Comparison of ENCODE assay signal across 25 mouse cellular contexts in genomic region chrX:104196561-104196960, GRCm38 (mm10). TPM values are rescaled to one million over a fixed set of nuclear protein-coding genes. Genes with fewer than 3 reads are reported as not detected.
DNase-seq lines count a peak whose midpoint lies in the region; ATAC-seq and TF ChIP-seq lines count a peak whose summit lies in the region.
"Had no signal": no experiment of that assay in that cellular context is flagged by ENCODE, and none has a peak within 500 bp of the region (broad histone marks: within the 10 kb centered on the region; RNA-seq: fewer than 3 reads in every experiment).

No protein-coding gene starts in this region.

- no peak for TF ChIP-seq EP300 in stomach, postnatal 0 days (optimal IDR thresholded peaks at IDR 0.05)
- no peak for TF ChIP-seq EP300 in liver, postnatal 0 days (IDR thresholded peaks at IDR 0.05; ENCODE audit: low read depth)

- no peaks in the 10 kb centered on the region for H3K27me3 ChIP-seq in stomach, postnatal 0 days (ENCODE audit: control insufficient read depth, insufficient read depth, low read length)
- H3K27me3 ChIP-seq in liver, postnatal 0 days (ENCODE audit: insufficient read depth, low read length) = peaks cover 38% of the 10 kb centered on the region

- no peaks in the 10 kb centered on the region for H3K4me1 ChIP-seq in stomach, postnatal 0 days (replicated peaks; ENCODE audit: control insufficient read depth, insufficient read depth)
- H3K4me1 ChIP-seq in liver, postnatal 0 days (ENCODE audit: insufficient read depth) = no peaks in the 10 kb centered on the region
- H3K4me1 ChIP-seq: embryonic facial prominence, embryonic 13.5 days; embryonic facial prominence, embryonic 15.5 days; forebrain, embryonic 12.5 days had no signal

- DNase-seq in ES-CJ7 (ENCODE audit: low read depth, low spot score) (peak; percentile 82), R1 (ENCODE audit: low read depth, low spot score) (peak; percentile 93)
- no peak for DNase-seq in right cerebral cortex, adult 18-20 months
- no peak for DNase-seq in stomach, postnatal 0 days (ENCODE audit: low spot score)
- no peak for DNase-seq in liver, postnatal 0 days
- DNase-seq: adrenal gland, adult 8-10 months; adrenal gland, postnatal 14 days; adrenal gland, postnatal 36 days; cerebellum, adult 18-20 months; cerebellum, adult 8-10 months; cerebellum, adult 9-11 months; cerebellum, postnatal 14 days; cerebellum, postnatal 36 days; embryo, embryonic 11 days had no signal

- no peak overlapping the region for H3K9ac ChIP-seq in stomach, postnatal 0 days (ENCODE audit: low read length)
- H3K9ac ChIP-seq in liver, postnatal 0 days (replicated peaks) = no peak overlapping the region
- H3K9ac ChIP-seq: embryonic facial prominence, embryonic 13.5 days; embryonic facial prominence, embryonic 15.5 days; forebrain, embryonic 12.5 days had no signal

- no peak overlapping the region for H3K27ac ChIP-seq in stomach, postnatal 0 days (replicated peaks)
- no peak overlapping the region for H3K27ac ChIP-seq in liver, postnatal 0 days (ENCODE audit: low read depth)
- H3K27ac ChIP-seq: embryonic facial prominence, embryonic 13.5 days; embryonic facial prominence, embryonic 15.5 days; forebrain, embryonic 10.5 days; forebrain, embryonic 12.5 days had no signal

- no peak overlapping the region for H3K4me3 ChIP-seq in stomach, postnatal 0 days (ENCODE audit: low read depth, low read length)
- H3K4me3 ChIP-seq in liver, postnatal 0 days (ENCODE audit: low read depth, low read length) = no peak overlapping the region
- H3K4me3 ChIP-seq: embryonic facial prominence, embryonic 13.5 days; embryonic facial prominence, embryonic 15.5 days; erythroblast, embryonic 14.5 days; forebrain, embryonic 10.5 days; forebrain, embryonic 12.5 days had no signal

- 70% methylated on average over 5 of the region's 5 CpGs for WGBS in stomach, postnatal 0 days
- 69% methylated on average over 5 of the region's 5 CpGs for WGBS in liver, postnatal 0 days (ENCODE audit: insufficient replicate concordance)

- no peaks in the 10 kb centered on the region for H3K36me3 ChIP-seq in stomach, postnatal 0 days (ENCODE audit: control insufficient read depth, insufficient read depth, low read length)
- H3K36me3 ChIP-seq in liver, postnatal 0 days (replicated peaks; ENCODE audit: insufficient read depth, low read length) = no peaks in the 10 kb centered on the region
- H3K36me3 ChIP-seq: embryonic facial prominence, embryonic 13.5 days; embryonic facial prominence, embryonic 15.5 days; forebrain, embryonic 10.5 days; forebrain, embryonic 12.5 days; G1E had no signal

- no peak overlapping the region for H3K4me2 ChIP-seq in stomach, postnatal 0 days (replicated peaks; ENCODE audit: low read depth)
- H3K4me2 ChIP-seq in liver, postnatal 0 days (ENCODE audit: low read depth, low read length) = no peak overlapping the region
- H3K4me2 ChIP-seq: embryonic facial prominence, embryonic 13.5 days; embryonic facial prominence, embryonic 15.5 days; forebrain, embryonic 12.5 days had no signal

- no peak for ATAC-seq in stomach, postnatal 0 days (ENCODE audit: low FRiP score, low TSS enrichment)
- ATAC-seq in liver, postnatal 0 days = no peak
- ATAC-seq: activated CD4-positive, CD25-positive, alpha-beta regulatory T cell, adult 4 months; forebrain, embryonic 14.5 days; forebrain, embryonic 16.5 days; Patski had no signal

- no peak for TF ChIP-seq CTCF in stomach, postnatal 0 days (IDR thresholded peaks at IDR 0.05; ENCODE audit: low read depth)
- no peak for TF ChIP-seq CTCF in liver, postnatal 0 days (IDR thresholded peaks at IDR 0.05; ENCODE audit: low read depth)

- no peaks in the 10 kb centered on the region for H3K9me3 ChIP-seq in stomach, postnatal 0 days (ENCODE audit: control insufficient read depth, low read length)
- H3K9me3 ChIP-seq in liver, postnatal 0 days (ENCODE audit: low read length) = no peaks in the 10 kb centered on the region
- H3K9me3 ChIP-seq: embryonic facial prominence, embryonic 13.5 days; embryonic facial prominence, embryonic 15.5 days had no signal

RNA-seq across cellular contexts. Expression of gene Nexmif, which starts 4.4 kb away (rescaled TPM):
- polyA plus RNA-seq in stomach, postnatal 0 days (2015; fragmentation: Nextera tagmentation; extraction: Ambion mirVana) = 0.33 and 0.44 TPM in 2 replicates
- polyA plus RNA-seq in liver, postnatal 0 days (2015; fragmentation: Nextera tagmentation; extraction: Ambion mirVana) = 0.06 and 0.07 TPM in 2 replicates
- polyA plus RNA-seq: activated CD4-positive, CD25-positive, alpha-beta regulatory T cell, adult 4 months; C2C12; erythroblast, embryonic 14.5 days; G1E; Patski had no signal

Comparison
In these comparisons a context has a peak if more than half of its experiments do, and no peak if none do; other contexts are left out.
1. DNase-seq: peak in ES-CJ7 (single experiment) and R1 (single experiment); none in right cerebral cortex, adult 18-20 months (single experiment), stomach, postnatal 0 days (single experiment) and liver, postnatal 0 days (single experiment).